8 mouse cellular contexts compared by ENCODE assay signal in the genomic region with DNA sequence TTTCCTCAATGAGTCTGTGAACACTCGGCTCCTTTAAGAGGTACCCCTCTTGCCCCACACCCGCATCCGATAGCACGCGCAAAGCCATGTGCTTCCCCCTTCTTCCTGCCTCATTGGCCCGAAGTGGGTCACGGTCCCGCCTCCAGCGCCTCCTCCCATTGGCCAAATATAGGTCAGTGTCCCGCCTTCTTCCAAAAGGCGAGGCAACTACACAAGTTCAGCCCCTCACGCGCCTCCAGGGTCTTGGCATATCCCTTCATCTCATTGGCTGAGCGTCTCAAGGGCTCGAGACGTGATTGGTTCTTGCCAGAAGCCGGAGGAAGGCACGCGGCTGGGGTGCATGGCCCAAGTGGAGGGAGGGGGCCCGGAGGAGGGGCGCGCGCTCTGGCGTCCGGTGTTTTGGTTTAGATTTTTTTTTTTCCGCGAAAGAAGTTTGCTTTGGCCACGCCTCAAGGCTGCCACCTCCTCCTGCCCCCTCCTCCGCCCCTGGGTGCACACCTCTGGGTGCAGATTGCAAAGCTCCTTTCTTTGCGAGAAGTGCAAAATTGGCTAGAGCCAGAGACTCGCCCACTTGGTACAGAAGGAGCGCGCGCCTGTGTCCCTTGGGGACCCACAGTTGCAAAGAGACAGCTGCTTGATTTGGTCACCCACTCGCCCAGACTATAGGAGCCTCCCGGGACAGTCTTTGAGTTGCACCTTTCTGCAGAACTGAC. TPM values are rescaled to one million over a fixed set of nuclear protein-coding genes. Genes with fewer than 3 reads are reported as not detected.
DNase-seq lines count a peak whose midpoint lies in the region; ATAC-seq and TF ChIP-seq lines count a peak whose summit lies in the region.

Gene Dbp (plus strand): TSS at position 359 of the 713 bp plus-strand sequence.

- H3K27ac ChIP-seq in bone marrow macrophage, adult 2 months (ENCODE audit: insufficient read depth, low read depth, low read length) = peak within 1 kb of the TSS; percentile 87
- H3K27ac ChIP-seq in heart, embryonic 10.5 days = peak within 1 kb of the TSS; percentile 88
- peak within 1 kb of the TSS; percentile 96 for H3K27ac ChIP-seq in kidney, embryonic 15.5 days
- H3K27ac ChIP-seq in liver, adult 2 months (replicated peaks; ENCODE audit: insufficient read depth, low read depth, low read length) = peak within 1 kb of the TSS; percentile 96

- WGBS in heart, embryonic 10.5 days = 0% methylated on average over 36 of the region's 36 CpGs
- under 1% methylated on average over 36 of the region's 36 CpGs for WGBS in kidney, embryonic 15.5 days
- WGBS in liver, adult 2 months = under 1% methylated on average over 36 of the region's 36 CpGs

- no peaks in the 10 kb centered on the region for H3K9me3 ChIP-seq in heart, embryonic 10.5 days
- H3K9me3 ChIP-seq in kidney, embryonic 15.5 days (replicated peaks) = no peaks in the 10 kb centered on the region

- peak within 1 kb of the TSS; percentile 58 for H3K9ac ChIP-seq in kidney, embryonic 15.5 days
- peak within 1 kb of the TSS; percentile 98 for H3K9ac ChIP-seq in liver, adult 2 months (ENCODE audit: low read depth, low read length)

- peak; percentile 77 for ATAC-seq in erythroblast, adult 5-6 weeks (replicated peaks; ENCODE audit: low FRiP score, poor library complexity, severe bottlenecking)
- peak; percentile 85 for ATAC-seq in kidney, embryonic 15.5 days (replicated peaks; ENCODE audit: low FRiP score)

- peaks cover 21% of the 10 kb centered on the region for H3K4me1 ChIP-seq in bone marrow macrophage, adult 2 months (ENCODE audit: control insufficient read depth, insufficient read depth, low read length)
- peaks cover 79% of the 10 kb centered on the region for H3K4me1 ChIP-seq in heart, embryonic 10.5 days
- H3K4me1 ChIP-seq in kidney, embryonic 15.5 days = peaks cover 77% of the 10 kb centered on the region
- H3K4me1 ChIP-seq in liver, adult 2 months (ENCODE audit: control insufficient read depth, insufficient read depth, low read length) = peaks cover 24% of the 10 kb centered on the region

- TF ChIP-seq CTCF in bone marrow macrophage, adult 2 months (IDR thresholded peaks at IDR 0.05; ENCODE audit: low read depth, low read length) = no peak
- TF ChIP-seq CTCF in liver, adult 2 months (IDR thresholded peaks at IDR 0.05; ENCODE audit: low read depth, low read length) = no peak

- peaks cover 17% of the 10 kb centered on the region for H3K27me3 ChIP-seq in heart, embryonic 10.5 days (ENCODE audit: insufficient read depth, poor library complexity, severe bottlenecking)
- peaks cover 8% of the 10 kb centered on the region for H3K27me3 ChIP-seq in kidney, embryonic 15.5 days
- peaks cover 3% of the 10 kb centered on the region; the same call in 1 of the 2 replicates for H3K27me3 ChIP-seq in liver, adult 2 months (ENCODE audit: control insufficient read depth, insufficient read depth, low read length)
- peaks cover 8% of the 10 kb centered on the region for H3K27me3 ChIP-seq in myocyte (ENCODE audit: control insufficient read depth, insufficient read depth, insufficient read length)
- H3K27me3 ChIP-seq in splenic B cell, adult 2 months (ENCODE audit: control insufficient read depth, insufficient read depth, low read length, poor library complexity, severe bottlenecking) = no peaks in the 10 kb centered on the region

- no peak for TF ChIP-seq POLR2A in bone marrow macrophage, adult 2 months (IDR thresholded peaks at IDR 0.05; ENCODE audit: borderline replicate concordance, low read depth, low read length)
- TF ChIP-seq POLR2A in liver, adult 2 months (IDR thresholded peaks at IDR 0.05; ENCODE audit: extremely low read depth, insufficient read depth, low read length) = peak; percentile 87
- peak; percentile 33 for TF ChIP-seq POLR2A in myocyte (IDR thresholded peaks at IDR 0.05; ENCODE audit: insufficient read length, low read depth)

- peak; percentile 99 for DNase-seq in A20 (ENCODE audit: low read depth, low spot score)
- DNase-seq in heart, embryonic 10.5 days (ENCODE audit: low spot score) = peak; percentile 100
- peak; percentile 99 for DNase-seq in liver, adult 2 months (ENCODE audit: extremely low read depth, low read depth, low spot score)
- DNase-seq in splenic B cell, adult 2 months (ENCODE audit: low read depth, low spot score) = peak; percentile 99

- peak within 1 kb of the TSS; percentile 98 for H3K4me2 ChIP-seq in kidney, embryonic 15.5 days
- H3K4me2 ChIP-seq in myocyte (ENCODE audit: low read depth) = peak within 1 kb of the TSS; percentile 96

- peak within 1 kb of the TSS; percentile 83 for H3K4me3 ChIP-seq in bone marrow macrophage, adult 2 months (ENCODE audit: insufficient read depth, low read length)
- peak within 1 kb of the TSS; percentile 65 for H3K4me3 ChIP-seq in heart, embryonic 10.5 days
- H3K4me3 ChIP-seq in kidney, embryonic 15.5 days (replicated peaks) = peak within 1 kb of the TSS; percentile 56
- peak within 1 kb of the TSS; percentile 81 for H3K4me3 ChIP-seq in liver, adult 2 months (ENCODE audit: insufficient read depth, low read depth, low read length)
- peak within 1 kb of the TSS; percentile 51 for H3K4me3 ChIP-seq in myocyte

- peak within 1 kb of the TSS; percentile 73 for H3ac ChIP-seq in myocyte (ENCODE audit: control insufficient read depth, insufficient read length)

- no peaks in the 10 kb centered on the region; the same call in 1 of the 2 replicates for H3K79me2 ChIP-seq in liver, adult 2 months (ENCODE audit: control insufficient read depth, insufficient read depth, low read length)
- H3K79me2 ChIP-seq in myocyte (ENCODE audit: control insufficient read depth, insufficient read depth) = no peaks in the 10 kb centered on the region

- peaks cover 4% of the 10 kb centered on the region; the same call in 1 of the 2 replicates for H3K36me3 ChIP-seq in heart, embryonic 10.5 days
- H3K36me3 ChIP-seq in kidney, embryonic 15.5 days = peaks cover 3% of the 10 kb centered on the region; the same call in 1 of the 2 replicates
- peaks cover 9% of the 10 kb centered on the region for H3K36me3 ChIP-seq in liver, adult 2 months (ENCODE audit: control insufficient read depth, insufficient read depth, low read length)
- H3K36me3 ChIP-seq in myocyte (ENCODE audit: control insufficient read depth, insufficient read depth) = no peaks in the 10 kb centered on the region
- H3K36me3 ChIP-seq in splenic B cell, adult 2 months (ENCODE audit: control insufficient read depth, insufficient read depth, low read length, poor library complexity, severe bottlenecking) = no peaks in the 10 kb centered on the region

TF ChIP-seq in myocyte, 11 proteins besides CTCF, POLR2A, EP300 and RAD21:
- TF ChIP-seq POLR2AphosphoS2 (IDR thresholded peaks at IDR 0.05; ENCODE audit: insufficient read length, low read depth) = no peak
- no peak for TF ChIP-seq MAX (IDR thresholded peaks at IDR 0.05; ENCODE audit: low read depth)
- peak in 2 of 3 experiments; percentile 35 to 41 for TF ChIP-seq MYOD1 (IDR thresholded peaks at IDR 0.05; ENCODE audit: control insufficient read depth in 1 of 3, insufficient read length in 2 of 3, low read depth in 2 of 3)
- peak; percentile 41 for TF ChIP-seq USF1 (IDR thresholded peaks at IDR 0.05; ENCODE audit: low read depth)
- peak; percentile 81 for TF ChIP-seq SRF (IDR thresholded peaks at IDR 0.05; ENCODE audit: control insufficient read depth, insufficient read length, low read depth)
- TF ChIP-seq CEBPB (IDR thresholded peaks at IDR 0.05; ENCODE audit: insufficient read depth, poor library complexity, severe bottlenecking) = no peak
- peak in 1 of 3 experiments; percentile 50 for TF ChIP-seq MYOG (IDR thresholded peaks at IDR 0.05; ENCODE audit: control insufficient read depth in 1 of 3, insufficient read depth in 1 of 3, insufficient read length in 2 of 3, low read depth in 2 of 3)
TF ChIP-seq in myocyte: peak in this region for 4.

RNA-seq across cellular contexts. Expression of gene Dbp, which starts in this region (rescaled TPM):
- polyA plus RNA-seq in bone marrow macrophage, adult 2 months (2012; ENCODE audit: insufficient read depth, insufficient read length, missing spikeins) = 85.2 and 85.6 TPM in 2 replicates
- 1.5 and 1.9 TPM in 2 replicates for total RNA-seq in erythroblast, adult 5-6 weeks (2015; ENCODE audit: low replicate concordance)
- total RNA-seq in erythroblast, adult 5-6 weeks (2017; ENCODE audit: low replicate concordance) = 0.77 and 2.2 TPM in 2 replicates
- polyA plus RNA-seq in heart, embryonic 10.5 days (2016; fragmentation: Nextera tagmentation; extraction: Ambion mirVana) = 2.7 and 3.2 TPM in 2 replicates
- 3.7 and 4.7 TPM in 2 replicates for polyA plus RNA-seq in kidney, embryonic 15.5 days (2015; fragmentation: Nextera tagmentation; extraction: Ambion mirVana)
- 93.0 and 110 TPM in 2 replicates for total RNA-seq in liver, adult 2 months (2014; rRNA removed)
- polyA plus RNA-seq in liver, adult 2 months (2012; rRNA removed) = 8.6 and 17.0 TPM in 2 replicates
- polyA plus RNA-seq in myocyte (2012; fragmentation: generic; extraction: Trizol) = 26.2 TPM

Comparison
In these comparisons a context has a peak if more than half of its experiments do, and no peak if none do; other contexts are left out.
1. Peak in every context shown above with its lines: DNase-seq, ATAC-seq, H3K4me3 ChIP-seq and H3K27ac ChIP-seq.
2. RNA of gene Dbp (total RNA-seq): 93.0 to 110 TPM in liver, adult 2 months; 0.77 to 2.2 TPM in erythroblast, adult 5-6 weeks; every median in the first group is over 10 times any median in the second.